Mouse (Mus musculus) kidney, embryonic 15.5 days (tissue): ENCODE measurements at regions not wholly inside any gene's neighbourhood (a gene's known extent, or its start where the extent isn't known, plus 50 kb on each side); places are given as distances from the start of the nearest gene placed in this dataset.
A peak's percentile ranks its signal among the peaks of the same experiment; 100 is the strongest.
"Not testable (repeated sequence)": the region's sequence is repeated elsewhere in the genome, so short reads cannot be mapped to it uniquely, and the experiment has no call there.

Source experiments
- ATAC-seq: fragments of 200-750 bp; cut with Nextera tagmentation; replicated peaks from 2 replicates; pipeline ENCODE4 v1.8.0; 2017; ENCODE audit warnings: moderate TSS enrichment; ENCODE audit not compliant: low FRiP score
- H3K27ac ChIP-seq: fragments of 300-500 bp; sonication (generic); 2 replicates; pipeline ENCODE4 v1.5.1; 2015; ENCODE audit warnings: mild to moderate bottlenecking, inconsistent platforms
- H3K27me3 ChIP-seq: fragments of 300-500 bp; sonication (generic); 2 replicates; pipeline ENCODE4 v1.6.1; 2015; ENCODE audit warnings: inconsistent platforms
- H3K36me3 ChIP-seq: fragments of 300-500 bp; sonication (generic); 2 replicates; pipeline ENCODE4 v1.6.1; 2015; ENCODE audit warnings: inconsistent platforms
- H3K4me1 ChIP-seq: fragments of 300-500 bp; sonication (generic); 2 replicates; pipeline ENCODE4 v1.6.1; 2015; ENCODE audit warnings: inconsistent platforms
- H3K4me2 ChIP-seq: fragments of 300-500 bp; sonication (generic); 2 replicates; pipeline ENCODE4 v1.6.1; 2015; ENCODE audit warnings: moderate library complexity, mild to moderate bottlenecking, inconsistent platforms
- H3K4me3 ChIP-seq: fragments of 300-500 bp; sonication (generic); replicated peaks from 2 replicates; pipeline ENCODE4 v1.5.1; 2015; ENCODE audit warnings: mild to moderate bottlenecking, inconsistent platforms
- H3K9ac ChIP-seq: fragments of 300-500 bp; sonication (generic); 2 replicates; pipeline ENCODE4 v1.6.1; 2015; ENCODE audit warnings: mild to moderate bottlenecking, inconsistent platforms
- H3K9me3 ChIP-seq: fragments of 300-500 bp; sonication (generic); replicated peaks from 2 replicates; pipeline ENCODE4 v1.6.1; 2016; ENCODE audit warnings: inconsistent platforms
- WGBS: fragments of 180-500 bp; shearing (Covaris S2); methylation state at CpG from one replicate; pipeline ENCODE4 v1.1.7; 2015; ENCODE audit warnings: mixed read lengths; 5-methylcytosine and 5-hydroxymethylcytosine counted together

GRCm38 (mm10) chr11:29628476-29628875 lies 64.3 kb upstream of the Rtn4 start:
- Histone ChIP-seq H3K27me3 (no peaks in the 10 kb centered on the region), H3K4me1 (0 out of 2 replicates have a peak, but pooled peaks cover 5% of the 10 kb centered on the region), H3K27ac (no peak overlapping the region), H3K9me3 (no peaks in the 10 kb centered on the region), H3K4me2 (no peak overlapping the region), H3K36me3 (no peaks in the 10 kb centered on the region), H3K4me3 (no peak overlapping the region), H3K9ac (no peak overlapping the region)
- WGBS: 62% methylated on average over 2 of the region's 2 CpGs
- ATAC-seq: no peak

DNA sequence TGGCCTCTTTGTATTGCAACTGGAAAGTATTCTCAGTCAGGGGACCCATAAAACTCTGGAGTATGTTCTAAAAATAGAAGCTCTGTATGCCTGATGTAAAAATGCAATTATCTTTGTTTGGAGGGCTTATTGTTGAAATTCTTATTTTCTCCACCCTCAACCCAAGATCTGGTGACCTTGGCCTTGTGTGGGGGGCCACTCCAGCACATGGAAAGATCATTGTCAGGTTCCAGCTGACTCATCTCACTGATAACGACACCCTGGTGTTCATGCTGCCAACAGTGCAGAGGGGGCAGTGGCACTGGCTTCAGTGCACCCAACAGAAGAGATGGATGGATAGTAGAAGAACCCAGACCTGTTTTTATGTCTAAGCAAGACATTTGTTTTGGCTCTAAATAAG lies 60.3 kb upstream of the Rtn4 start:
- Histone ChIP-seq H3K36me3 (no peaks in the 10 kb centered on the region), H3K9me3 (no peaks in the 10 kb centered on the region), H3K4me1 (0 out of 2 replicates have a peak, but pooled peaks cover 8% of the 10 kb centered on the region), H3K4me2 (no peak overlapping the region), H3K4me3 (no peak overlapping the region), H3K27ac (no peak overlapping the region), H3K27me3 (no peaks in the 10 kb centered on the region), H3K9ac (no peak overlapping the region)
- no peak for ATAC-seq
- 26% methylated on average over 1 of the region's 1 CpGs for WGBS

DNA sequence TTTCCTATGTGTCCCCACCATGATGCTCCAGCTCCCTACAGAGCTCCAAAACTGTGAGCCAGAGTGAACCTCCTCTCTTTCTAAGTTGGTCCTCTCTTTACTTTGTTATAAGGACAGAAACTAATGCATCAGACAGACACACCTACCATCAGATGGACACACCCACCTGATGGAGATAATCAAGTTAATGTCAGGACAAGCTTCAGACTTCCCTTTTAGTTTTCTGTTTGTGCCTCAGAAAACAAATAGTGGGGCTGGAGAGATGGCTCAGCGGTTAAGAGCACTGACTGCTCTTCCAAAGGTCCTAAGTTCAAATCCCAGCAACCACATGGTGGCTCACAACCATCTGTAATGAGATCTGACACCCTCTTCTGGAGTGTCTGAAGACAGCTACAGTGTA lies 59.5 kb upstream of the Rtn4 start:
- not testable (repeated sequence) for H3K9ac ChIP-seq, H3K4me2 ChIP-seq, H3K27me3 ChIP-seq, H3K4me1 ChIP-seq, ATAC-seq, H3K4me3 ChIP-seq, H3K27ac ChIP-seq, H3K9me3 ChIP-seq, H3K36me3 ChIP-seq
- 85% methylated on average over 1 of the region's 1 CpGs for WGBS

- no peak overlapping the region for H3K4me3 ChIP-seq
- 42% methylated on average over 6 of the region's 6 CpGs for WGBS
- H3K9ac ChIP-seq: no peak overlapping the region
- no peaks in the 10 kb centered on the region for H3K9me3 ChIP-seq
- no peaks in the 10 kb centered on the region for H3K36me3 ChIP-seq
- no peak overlapping the region for H3K4me2 ChIP-seq
- H3K4me1 ChIP-seq: 0 out of 2 replicates have a peak, but pooled peaks cover 8% of the 10 kb centered on the region
- no peak overlapping the region for H3K27ac ChIP-seq
- ATAC-seq: peak; percentile 81
- H3K27me3 ChIP-seq: no peaks in the 10 kb centered on the region
Measured at GRCm38 (mm10) chr11:29636759-29637200, 56.0 kb upstream of the Rtn4 start.

DNA sequence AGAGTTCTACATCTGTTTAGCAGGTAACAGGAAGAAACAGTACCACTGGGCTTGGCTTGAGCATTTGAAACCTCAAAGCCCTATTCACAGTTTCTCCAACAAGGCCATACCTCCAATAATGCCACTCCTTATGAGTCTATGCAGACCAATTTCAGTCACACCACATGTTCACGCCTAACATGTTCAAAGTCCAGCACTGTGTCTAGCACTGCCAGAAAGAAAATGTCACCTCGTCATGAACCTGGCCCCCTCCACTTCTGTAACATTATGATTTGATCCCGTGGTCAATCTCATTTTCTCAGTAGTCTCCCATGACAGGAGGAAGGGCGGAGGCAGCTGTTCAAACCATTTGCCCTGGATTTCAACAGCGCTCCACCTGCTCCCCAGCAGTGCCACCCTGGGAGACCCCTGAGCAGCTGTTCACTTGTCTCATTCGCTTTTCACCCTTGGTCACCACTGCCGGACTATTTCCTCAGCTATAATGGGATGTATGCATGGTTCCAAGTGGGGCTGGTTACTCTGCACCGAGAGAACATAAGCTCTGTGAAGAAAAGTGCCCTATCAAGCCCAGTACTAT lies 54.6 kb upstream of the Rtn4 start:
- no peaks in the 10 kb centered on the region for H3K9me3 ChIP-seq
- ATAC-seq: no peak
- no peak overlapping the region for H3K4me2 ChIP-seq
- H3K36me3 ChIP-seq: no peaks in the 10 kb centered on the region
- no peak overlapping the region for H3K9ac ChIP-seq
- 82% methylated on average over 8 of the region's 8 CpGs for WGBS
- no peak overlapping the region for H3K4me3 ChIP-seq
- no peaks in the 10 kb centered on the region for H3K27me3 ChIP-seq
- 0 out of 2 replicates have a peak, but pooled peaks cover 3% of the 10 kb centered on the region for H3K4me1 ChIP-seq
- no peak overlapping the region for H3K27ac ChIP-seq

DNA sequence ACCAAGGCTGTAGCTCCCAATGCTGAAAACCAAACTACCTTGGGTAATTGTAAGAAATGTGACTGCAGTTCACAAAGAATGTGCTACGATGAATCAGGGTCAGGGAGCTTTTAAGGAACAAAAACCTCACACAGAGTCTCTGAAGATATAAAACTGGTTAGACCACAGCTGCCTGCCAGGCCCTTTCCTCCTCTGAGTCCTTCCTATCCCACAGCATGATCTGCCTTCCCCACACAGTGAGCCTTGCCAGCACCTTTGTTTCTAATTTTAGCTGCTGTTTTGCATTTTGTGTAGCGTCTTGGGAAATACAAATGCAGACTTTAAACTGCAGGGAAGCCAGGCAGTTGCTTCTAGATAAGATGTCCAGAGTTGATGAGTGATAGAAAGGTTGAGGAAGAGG lies 53.9 kb upstream of the Rtn4 start:
- Histone ChIP-seq H3K4me1 (0 out of 2 replicates have a peak, but pooled peaks cover 3% of the 10 kb centered on the region), H3K27ac (no peak overlapping the region), H3K27me3 (no peaks in the 10 kb centered on the region), H3K36me3 (no peaks in the 10 kb centered on the region), H3K4me3 (no peak overlapping the region), H3K4me2 (no peak overlapping the region), H3K9ac (no peak overlapping the region), H3K9me3 (no peaks in the 10 kb centered on the region)
- WGBS: 55% methylated on average over 2 of the region's 2 CpGs
- ATAC-seq: no peak
